Mouse (Mus musculus) kidney, embryonic 14.5 days (tissue): ENCODE measurements around the gene Olfr1443. TPM values are rescaled to one million over a fixed set of nuclear protein-coding genes. Genes with fewer than 3 reads are reported as not detected.
"Not testable (repeated sequence)": the region's sequence is repeated elsewhere in the genome, so short reads cannot be mapped to it uniquely, and the experiment has no call there.

Experiments
- ATAC-seq: fragments of 200-750 bp; cut with Nextera tagmentation; 2 replicates; pipeline ENCODE4 v1.8.0; 2017; ENCODE audit warnings: moderate number of reproducible peaks, mild to moderate bottlenecking, moderate TSS enrichment, moderate library complexity; ENCODE audit not compliant: low FRiP score, low TSS enrichment
- H3K27ac ChIP-seq: fragments of 300-500 bp; sonication (generic); 2 replicates; pipeline ENCODE4 v1.5.1; 2014; ENCODE audit warnings: low read depth, mild to moderate bottlenecking, low read length, moderate library complexity, mixed read lengths
- H3K27me3 ChIP-seq: fragments of 300-500 bp; sonication (generic); 2 replicates; pipeline ENCODE4 v1.6.1; 2014; ENCODE audit warnings: mild to moderate bottlenecking, low read length; ENCODE audit not compliant: control insufficient read depth, insufficient read depth
- H3K36me3 ChIP-seq: fragments of 300-500 bp; sonication (generic); 2 replicates; pipeline ENCODE4 v1.6.1; 2014; ENCODE audit warnings: low read length, mixed read lengths; ENCODE audit not compliant: control insufficient read depth, insufficient read depth
- H3K4me1 ChIP-seq: fragments of 300-500 bp; sonication (generic); 2 replicates; pipeline ENCODE4 v1.6.1; 2014; ENCODE audit warnings: low read length, mixed read lengths; ENCODE audit not compliant: control insufficient read depth, insufficient read depth
- H3K4me2 ChIP-seq: fragments of 300-500 bp; sonication (generic); replicated peaks from 2 replicates; pipeline ENCODE4 v1.6.1; 2014; ENCODE audit warnings: low read depth, mild to moderate bottlenecking, low read length
- H3K4me3 ChIP-seq: fragments of 300-500 bp; sonication (generic); 2 replicates; pipeline ENCODE4 v1.5.1; 2014; ENCODE audit warnings: mild to moderate bottlenecking, low read length
- H3K9ac ChIP-seq: fragments of 300-500 bp; sonication (generic); 2 replicates; pipeline ENCODE4 v1.6.1; 2014; ENCODE audit warnings: low read depth, mild to moderate bottlenecking, low read length, moderate library complexity
- H3K9me3 ChIP-seq: fragments of 300-500 bp; sonication (generic); 2 replicates; pipeline ENCODE4 v1.6.1; 2016; ENCODE audit warnings: low read length; ENCODE audit not compliant: control insufficient read depth
- WGBS: fragments of 180-500 bp; shearing (Covaris S2); extraction: QIAGEN DNeasy Blood & Tissue Kit; methylation state at CpG from one replicate; pipeline ENCODE4 v1.1.7; 2014; 5-methylcytosine and 5-hydroxymethylcytosine counted together
- polyA plus RNA-seq: library from polyadenylated mRNA; unstranded; fragments of >200 nt; fragmentation: Nextera tagmentation; extraction: Ambion mirVana; gene quantifications from 2 replicates; pipeline ENCODE4 v1.2.1, GENCODE M21; 2014

The Olfr1443 gene
- polyA plus RNA-seq = not detected in 2 replicates

DNA sequence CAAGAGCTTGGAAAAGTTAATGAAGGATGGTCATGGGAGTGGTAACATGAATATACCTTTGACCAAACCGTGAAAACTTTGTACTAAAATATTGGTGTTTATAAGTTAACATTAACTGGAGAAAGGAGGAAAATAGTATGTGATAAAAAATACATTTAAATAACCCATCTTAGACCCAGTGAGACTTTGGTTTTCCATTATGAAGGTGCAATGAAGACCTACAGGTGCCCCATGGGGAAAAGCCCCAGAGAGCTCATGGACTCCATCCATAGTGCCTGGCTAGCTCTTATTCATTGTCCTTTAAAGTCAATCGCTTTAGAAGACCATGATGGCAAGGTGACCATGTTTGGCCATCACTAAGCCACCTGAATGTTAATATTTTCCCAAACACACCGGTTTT is at the start of gene Olfr1443:
TSS of gene Olfr1443 (plus strand) at position 301 of the 400 bp plus-strand sequence.
- H3K9ac ChIP-seq = no peak within 1 kb of the TSS
- H3K27ac ChIP-seq = no peak within 1 kb of the TSS
- no peaks in the 10 kb centered on the region for H3K27me3 ChIP-seq
- H3K4me1 ChIP-seq = no peaks in the 10 kb centered on the region
- H3K4me2 ChIP-seq = no peak within 1 kb of the TSS
- no peak for ATAC-seq
- H3K4me3 ChIP-seq = no peak within 1 kb of the TSS
- H3K9me3 ChIP-seq = no peaks in the 10 kb centered on the region
- WGBS = 76% methylated on average over 3 of the region's 3 CpGs
- no peaks in the 10 kb centered on the region for H3K36me3 ChIP-seq

DNA sequence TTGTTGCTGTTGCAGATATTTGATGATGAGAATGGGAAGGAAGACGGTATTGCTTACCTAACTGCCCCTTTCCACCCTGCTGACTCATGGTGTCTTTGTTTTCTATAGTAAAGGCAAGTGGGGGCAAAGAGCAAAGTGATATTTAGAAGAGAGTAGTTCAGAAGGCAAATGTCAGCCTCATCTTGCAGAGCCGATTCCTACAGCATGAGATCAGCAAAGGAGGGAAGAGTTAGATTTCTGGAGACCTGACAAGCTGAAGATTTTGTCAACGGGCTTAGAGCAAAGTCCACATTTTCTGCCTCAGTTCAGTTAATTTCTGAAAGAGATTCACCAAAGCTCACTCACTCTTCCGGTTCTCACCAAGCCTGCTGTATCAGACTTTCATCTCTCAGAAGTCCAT is 44.7 kb upstream of the Olfr1443 start, which contains the start of gene Glyat:
TSS of gene Glyat (plus strand) at position 133 of the 400 bp plus-strand sequence.
- Histone ChIP-seq H3K4me3 (no peak within 1 kb of the TSS), H3K4me2 (no peak within 1 kb of the TSS), H3K27me3 (no peaks in the 10 kb centered on the region), H3K27ac (no peak within 1 kb of the TSS), H3K4me1 (no peaks in the 10 kb centered on the region), H3K9me3 (no peaks in the 10 kb centered on the region), H3K36me3 (no peaks in the 10 kb centered on the region), H3K9ac (no peak within 1 kb of the TSS)
- no peak for ATAC-seq
- 71% methylated on average over 4 of the region's 4 CpGs for WGBS

- no peak for ATAC-seq
- 88% methylated on average over 3 of the region's 3 CpGs for WGBS
- H3K4me1 ChIP-seq = no peaks in the 10 kb centered on the region
Measured at GRCm38 (mm10) chr19:12634259-12634658, 43.7 kb upstream of the Olfr1443 start.

DNA sequence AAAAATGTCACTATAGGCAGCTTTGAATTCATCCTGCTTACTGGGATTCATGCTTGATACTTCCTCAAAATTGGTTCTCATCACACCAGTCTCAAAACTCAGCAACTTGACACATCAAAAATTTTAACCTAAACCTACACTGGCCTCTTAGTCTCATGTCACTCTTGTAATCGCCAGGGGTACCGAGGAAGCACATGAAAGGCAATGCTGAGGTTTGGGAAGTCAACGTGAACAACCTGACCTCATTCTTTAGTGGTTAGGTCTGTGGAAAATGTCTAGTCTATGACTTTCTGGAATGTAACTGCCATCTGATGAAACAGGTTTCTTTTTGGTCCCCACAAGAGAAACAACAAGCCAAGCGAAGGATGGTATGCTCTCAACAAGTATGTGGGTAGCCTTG is 42.9 kb upstream of the Olfr1443 start:
- Histone ChIP-seq H3K4me2 (no peak overlapping the region), H3K4me1 (no peaks in the 10 kb centered on the region), H3K4me3 (no peak overlapping the region), H3K27ac (no peak overlapping the region), H3K36me3 (no peaks in the 10 kb centered on the region), H3K9me3 (no peaks in the 10 kb centered on the region), H3K27me3 (no peaks in the 10 kb centered on the region), H3K9ac (no peak overlapping the region)
- 94% methylated on average over 4 of the region's 4 CpGs for WGBS
- ATAC-seq = no peak

More at GRCm38 (mm10) chr19:12634259-12634658, 43.7 kb upstream of the Olfr1443 start:
- no peak overlapping the region for H3K4me3 ChIP-seq
- H3K4me2 ChIP-seq = no peak overlapping the region
- no peaks in the 10 kb centered on the region for H3K36me3 ChIP-seq
- H3K9ac ChIP-seq = no peak overlapping the region
- no peak overlapping the region for H3K27ac ChIP-seq
- H3K9me3 ChIP-seq = no peaks in the 10 kb centered on the region
- no peaks in the 10 kb centered on the region for H3K27me3 ChIP-seq

- Histone ChIP-seq H3K4me1 (no peaks in the 10 kb centered on the region), H3K4me2 (no peak overlapping the region), H3K36me3 (no peaks in the 10 kb centered on the region), H3K9ac (no peak overlapping the region), H3K4me3 (no peak overlapping the region), H3K27ac (no peak overlapping the region), H3K27me3 (no peaks in the 10 kb centered on the region), H3K9me3 (no peaks in the 10 kb centered on the region)
- no peak for ATAC-seq
- 74% methylated on average over 3 of the region's 3 CpGs for WGBS
Measured at GRCm38 (mm10) chr19:12636863-12637262, 41.0 kb upstream of the Olfr1443 start.

- no peaks in the 10 kb centered on the region for H3K27me3 ChIP-seq
- no peak overlapping the region for H3K27ac ChIP-seq
- no peaks in the 10 kb centered on the region for H3K4me1 ChIP-seq
- H3K9me3 ChIP-seq = no peaks in the 10 kb centered on the region
- 83% methylated on average over 1 of the region's 1 CpGs for WGBS
- no peak overlapping the region for H3K4me2 ChIP-seq
- no peak overlapping the region for H3K9ac ChIP-seq
- ATAC-seq = no peak
- no peaks in the 10 kb centered on the region for H3K36me3 ChIP-seq
- H3K4me3 ChIP-seq = no peak overlapping the region
Measured at GRCm38 (mm10) chr19:12638049-12638448, 39.9 kb upstream of the Olfr1443 start.

- no peak overlapping the region for H3K9ac ChIP-seq
- no peak overlapping the region for H3K4me3 ChIP-seq
- no peak overlapping the region for H3K4me2 ChIP-seq
- no peak for ATAC-seq
- H3K27me3 ChIP-seq = no peaks in the 10 kb centered on the region
- H3K9me3 ChIP-seq = no peaks in the 10 kb centered on the region
- H3K27ac ChIP-seq = no peak overlapping the region
- no peaks in the 10 kb centered on the region for H3K36me3 ChIP-seq
- no peaks in the 10 kb centered on the region for H3K4me1 ChIP-seq
Measured at GRCm38 (mm10) chr19:12649511-12649910, 28.4 kb upstream of the Olfr1443 start.

DNA sequence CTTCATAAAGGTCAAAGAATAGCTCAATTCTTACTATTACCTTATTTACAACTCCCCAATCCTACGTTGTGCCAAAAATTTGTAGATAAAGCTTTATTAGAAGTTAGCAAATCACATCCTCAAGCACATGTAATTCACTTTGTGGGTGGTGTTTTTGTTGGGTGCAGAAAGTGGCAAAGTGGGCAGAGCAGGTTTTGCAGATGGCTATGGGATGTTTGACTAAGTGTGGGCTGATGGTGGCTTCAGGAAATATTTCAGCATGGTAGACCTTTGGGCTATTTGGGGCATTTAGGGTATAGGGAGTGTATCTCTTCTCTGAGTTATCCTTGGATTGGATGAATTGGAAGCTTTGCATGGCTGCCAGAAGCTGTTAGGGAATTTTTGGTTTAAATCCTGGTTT is 11.8 kb upstream of the Olfr1443 start:
- WGBS = 90% methylated on average over 1 of the region's 1 CpGs
- Histone ChIP-seq H3K4me1 (no peaks in the 10 kb centered on the region), H3K4me2 (no peak overlapping the region), H3K9me3 (peaks cover 6% of the 10 kb centered on the region; the same call in 1 of the 2 replicates), H3K4me3 (no peak overlapping the region), H3K27ac (no peak overlapping the region), H3K9ac (no peak overlapping the region), H3K36me3 (no peaks in the 10 kb centered on the region), H3K27me3 (no peaks in the 10 kb centered on the region)
- no peak for ATAC-seq

- H3K9ac ChIP-seq, H3K27ac ChIP-seq, H3K4me2 ChIP-seq, H3K9me3 ChIP-seq, H3K4me3 ChIP-seq, H3K4me1 ChIP-seq, H3K27me3 ChIP-seq, H3K36me3 ChIP-seq, ATAC-seq: not testable (repeated sequence)
- 92% methylated on average over 3 of the region's 3 CpGs for WGBS
Measured at GRCm38 (mm10) chr19:12668601-12669000, 9.3 kb upstream of the Olfr1443 start.
